Comparison of ENCODE assay signal across 8 mouse cellular contexts in genomic region chr17:88274003-88274698, GRCm38 (mm10).
DNase-seq lines count a peak whose midpoint lies in the region; ATAC-seq and TF ChIP-seq lines count a peak whose summit lies in the region.

No protein-coding gene starts in this region.

- H3K9ac ChIP-seq in hindbrain, postnatal 0 days (replicated peaks; ENCODE audit: low read length), result no peak overlapping the region
- no peak overlapping the region for H3K9ac ChIP-seq in lung, postnatal 0 days (replicated peaks; ENCODE audit: low read depth)
- no peak overlapping the region for H3K9ac ChIP-seq in stomach, embryonic 16.5 days (ENCODE audit: low read length)

- no peaks in the 10 kb centered on the region for H3K36me3 ChIP-seq in hindbrain, postnatal 0 days (ENCODE audit: insufficient read depth, low read length)
- H3K36me3 ChIP-seq in lung, postnatal 0 days (ENCODE audit: insufficient read depth, low read length), result no peaks in the 10 kb centered on the region
- no peaks in the 10 kb centered on the region for H3K36me3 ChIP-seq in stomach, embryonic 16.5 days (ENCODE audit: control insufficient read depth, insufficient read depth, low read length)

- H3K4me1 ChIP-seq in cortical plate, adult 2 months (ENCODE audit: control insufficient read depth, insufficient read depth, low read length), result peaks cover 1% of the 10 kb centered on the region; the same call in 1 of the 2 replicates
- H3K4me1 ChIP-seq in hindbrain, postnatal 0 days (ENCODE audit: insufficient read depth, low read length), result peaks cover 8% of the 10 kb centered on the region; the same call in 1 of the 2 replicates
- no peaks in the 10 kb centered on the region for H3K4me1 ChIP-seq in lung, postnatal 0 days (ENCODE audit: insufficient read depth, low read depth, low read length)
- H3K4me1 ChIP-seq in stomach, embryonic 16.5 days (ENCODE audit: control insufficient read depth, insufficient read depth, low read length), result peaks cover 11% of the 10 kb centered on the region

- TF ChIP-seq EP300 in lung, postnatal 0 days (IDR thresholded peaks at IDR 0.05), result no peak

- no peaks in the 10 kb centered on the region for H3K27me3 ChIP-seq in hindbrain, postnatal 0 days (ENCODE audit: insufficient read depth, low read length)
- no peaks in the 10 kb centered on the region for H3K27me3 ChIP-seq in lung, postnatal 0 days (replicated peaks; ENCODE audit: insufficient read depth, low read length)
- H3K27me3 ChIP-seq in stomach, embryonic 16.5 days (ENCODE audit: control insufficient read depth, insufficient read depth, low read length), result no peaks in the 10 kb centered on the region

- no peak overlapping the region for H3K4me3 ChIP-seq in cortical plate, adult 2 months (ENCODE audit: insufficient read depth, low read length)
- no peak overlapping the region for H3K4me3 ChIP-seq in hindbrain, postnatal 0 days (ENCODE audit: low read length)
- no peak overlapping the region for H3K4me3 ChIP-seq in lung, postnatal 0 days (ENCODE audit: low read depth, low read length)
- 0 out of 2 replicates have a peak overlapping the region, but pooled peaks have one; percentile 6 for H3K4me3 ChIP-seq in stomach, embryonic 16.5 days (replicated peaks; ENCODE audit: low read length)

- DNase-seq in ovary, adult 18-20 months (ENCODE audit: low spot score), result peak; percentile 17
- no peak for DNase-seq in ovary, postnatal 10 days (ENCODE audit: low spot score)
- peak; percentile 67 for DNase-seq in hindbrain, postnatal 0 days (ENCODE audit: low spot score)
- DNase-seq in lung, postnatal 0 days (ENCODE audit: low spot score), result peak; percentile 82
- no peak for DNase-seq in cerebellum, postnatal 25 days

- peak overlapping the region; percentile 16 for H3K27ac ChIP-seq in cortical plate, adult 2 months (ENCODE audit: insufficient read depth, low read length)
- H3K27ac ChIP-seq in hindbrain, postnatal 0 days, result peak overlapping the region; percentile 74
- H3K27ac ChIP-seq in lung, postnatal 0 days (ENCODE audit: low read length), result peak overlapping the region; percentile 87
- peak overlapping the region; percentile 67 for H3K27ac ChIP-seq in stomach, embryonic 16.5 days (ENCODE audit: low read length)

- TF ChIP-seq CTCF in cortical plate, adult 2 months (IDR thresholded peaks at IDR 0.05; ENCODE audit: extremely low read depth, insufficient read depth, low read length), result no peak
- no peak for TF ChIP-seq CTCF in hindbrain, postnatal 0 days (IDR thresholded peaks at IDR 0.05; ENCODE audit: low read depth)
- no peak for TF ChIP-seq CTCF in lung, postnatal 0 days (IDR thresholded peaks at IDR 0.05)

- TF ChIP-seq POLR2A in cortical plate, adult 2 months (IDR thresholded peaks at IDR 0.05; ENCODE audit: extremely low read depth, insufficient read depth, low read length), result no peak

- 46% methylated on average over 14 of the region's 14 CpGs for WGBS in hindbrain, postnatal 0 days
- WGBS in lung, postnatal 0 days, result 36% methylated on average over 14 of the region's 14 CpGs
- WGBS in stomach, embryonic 16.5 days, result 48% methylated on average over 14 of the region's 14 CpGs

- peak; percentile 84 for ATAC-seq in hindbrain, postnatal 0 days
- ATAC-seq in lung, postnatal 0 days, result peak; percentile 82
- ATAC-seq in stomach, embryonic 16.5 days (ENCODE audit: insufficient read depth, low FRiP score), result peak; percentile 47; the same call in 1 of the 2 replicates
- ATAC-seq in erythroblast, adult 5-6 weeks (replicated peaks; ENCODE audit: low FRiP score, poor library complexity, severe bottlenecking), result no peak

- peak overlapping the region; percentile 31 for H3K4me2 ChIP-seq in hindbrain, postnatal 0 days (ENCODE audit: low read depth, low read length)
- peak overlapping the region; percentile 29; the same call in 1 of the 2 replicates for H3K4me2 ChIP-seq in lung, postnatal 0 days (replicated peaks; ENCODE audit: low read depth, low read length)
- H3K4me2 ChIP-seq in stomach, embryonic 16.5 days (ENCODE audit: low read depth, low read length), result peak overlapping the region; percentile 29; the same call in 1 of the 2 replicates

- no peaks in the 10 kb centered on the region for H3K9me3 ChIP-seq in hindbrain, postnatal 0 days (ENCODE audit: low read length)
- no peaks in the 10 kb centered on the region for H3K9me3 ChIP-seq in lung, postnatal 0 days (ENCODE audit: low read length)
- H3K9me3 ChIP-seq in stomach, embryonic 16.5 days (replicated peaks; ENCODE audit: control insufficient read depth, low read length), result no peaks in the 10 kb centered on the region

Comparison
In these comparisons a context has a peak if more than half of its experiments do, and no peak if none do; other contexts are left out.
1. DNase-seq: peak in ovary, adult 18-20 months (single experiment), hindbrain, postnatal 0 days (single experiment) and lung, postnatal 0 days (single experiment); none in ovary, postnatal 10 days (single experiment) and cerebellum, postnatal 25 days (0 of 2).
2. H3K27ac ChIP-seq: peak in every context shown above with its lines; median percentile 87 in lung, postnatal 0 days; 74 in hindbrain, postnatal 0 days; 67 in stomach, embryonic 16.5 days; 16 in cortical plate, adult 2 months.
3. Peak in every context shown above with its lines, with median percentiles within 50 percentile points of each other: H3K4me2 ChIP-seq.